Mouse (Mus musculus): Measurements from ENCODE around the gene Aurka. TPM values are rescaled to one million over a fixed set of nuclear protein-coding genes. Genes with fewer than 3 reads are reported as not detected.

Gene Aurka
- polyA plus RNA-seq, 1 experiment from 2014 or later: 129 TPM

GRCm38 (mm10) chr2:172381898-172382297 lies 11.6 kb upstream of the Aurka start:
- no peak overlapping the region for H3K27ac ChIP-seq (replicated peaks)
- ATAC-seq (ENCODE audit: insufficient read depth): no peak
- no peak overlapping the region for H3K4me2 ChIP-seq
- no peak overlapping the region for H3K4me3 ChIP-seq (replicated peaks)
- no peak overlapping the region for H3K9ac ChIP-seq
- H3K9me3 ChIP-seq (replicated peaks): no peaks in the 10 kb centered on the region
- H3K36me3 ChIP-seq (replicated peaks): peaks cover 52% of the 10 kb centered on the region
- WGBS (ENCODE audit: insufficient replicate concordance): 67% methylated on average over 12 of the region's 12 CpGs
- H3K27me3 ChIP-seq: no peaks in the 10 kb centered on the region
- H3K4me1 ChIP-seq (replicated peaks): no peaks in the 10 kb centered on the region

GRCm38 (mm10) chr2:172381341-172381740 lies 11.0 kb upstream of the Aurka start:
- H3K4me1 ChIP-seq (replicated peaks): no peaks in the 10 kb centered on the region
- ATAC-seq (ENCODE audit: insufficient read depth): no peak
- H3K4me2 ChIP-seq: no peak overlapping the region
- H3K27ac ChIP-seq (replicated peaks): no peak overlapping the region
- WGBS (ENCODE audit: insufficient replicate concordance): 87% methylated on average over 11 of the region's 11 CpGs
- H3K9ac ChIP-seq: no peak overlapping the region
- H3K4me3 ChIP-seq (replicated peaks): no peak overlapping the region
- H3K36me3 ChIP-seq (replicated peaks): peaks cover 58% of the 10 kb centered on the region
- no peaks in the 10 kb centered on the region for H3K27me3 ChIP-seq
- H3K9me3 ChIP-seq (replicated peaks): no peaks in the 10 kb centered on the region

GRCm38 (mm10) chr2:172380513-172380912 lies 10.2 kb upstream of the Aurka start:
- Histone ChIP-seq H3K4me1 (replicated peaks) (no peaks in the 10 kb centered on the region), H3K9ac (no peak overlapping the region), H3K36me3 (replicated peaks) (peaks cover 66% of the 10 kb centered on the region), H3K9me3 (replicated peaks) (no peaks in the 10 kb centered on the region), H3K4me3 (replicated peaks) (no peak overlapping the region), H3K27ac (replicated peaks) (no peak overlapping the region), H3K4me2 (no peak overlapping the region), H3K27me3 (no peaks in the 10 kb centered on the region)
- ATAC-seq (ENCODE audit: insufficient read depth): no peak
- 95% methylated on average over 17 of the region's 17 CpGs for WGBS (ENCODE audit: insufficient replicate concordance)

GRCm38 (mm10) chr2:172378332-172378731 lies 8.0 kb upstream of the Aurka start:
- no peak overlapping the region for H3K4me2 ChIP-seq
- no peaks in the 10 kb centered on the region for H3K27me3 ChIP-seq
- H3K9me3 ChIP-seq (replicated peaks): no peaks in the 10 kb centered on the region
- no peak overlapping the region for H3K4me3 ChIP-seq (replicated peaks)
- peaks cover 88% of the 10 kb centered on the region for H3K36me3 ChIP-seq (replicated peaks)
- H3K4me1 ChIP-seq (replicated peaks): no peaks in the 10 kb centered on the region; the same call in 1 of the 2 replicates
- ATAC-seq (ENCODE audit: insufficient read depth): no peak
- H3K27ac ChIP-seq (replicated peaks): no peak overlapping the region
- no peak overlapping the region for H3K9ac ChIP-seq
- 70% methylated on average over 7 of the region's 7 CpGs for WGBS (ENCODE audit: insufficient replicate concordance)

- H3K9me3 ChIP-seq (replicated peaks): no peaks in the 10 kb centered on the region
- peaks cover 97% of the 10 kb centered on the region for H3K36me3 ChIP-seq (replicated peaks)
- H3K4me2 ChIP-seq: no peak overlapping the region
- ATAC-seq (ENCODE audit: insufficient read depth): no peak
- H3K27ac ChIP-seq (replicated peaks): no peak overlapping the region
- H3K27me3 ChIP-seq: no peaks in the 10 kb centered on the region
- 66% methylated on average over 5 of the region's 5 CpGs for WGBS (ENCODE audit: insufficient replicate concordance)
- H3K4me1 ChIP-seq (replicated peaks): peaks cover 9% of the 10 kb centered on the region
- no peak overlapping the region for H3K9ac ChIP-seq
- no peak overlapping the region for H3K4me3 ChIP-seq (replicated peaks)
These were observed 6.7 kb upstream of the Aurka start for GRCm38 (mm10) chr2:172376999-172377515.

- Histone ChIP-seq H3K36me3 (replicated peaks) (peaks cover 92% of the 10 kb centered on the region), H3K9me3 (replicated peaks) (no peaks in the 10 kb centered on the region), H3K27ac (replicated peaks) (no peak overlapping the region), H3K9ac (no peak overlapping the region), H3K27me3 (no peaks in the 10 kb centered on the region), H3K4me2 (no peak overlapping the region), H3K4me3 (replicated peaks) (no peak overlapping the region), H3K4me1 (replicated peaks) (peaks cover 14% of the 10 kb centered on the region)
- no peak for ATAC-seq (ENCODE audit: insufficient read depth)
- 82% methylated on average over 4 of the region's 4 CpGs for WGBS (ENCODE audit: insufficient replicate concordance)
These were observed 6.2 kb upstream of the Aurka start for GRCm38 (mm10) chr2:172376551-172376950.

- Histone ChIP-seq H3K27me3 (no peaks in the 10 kb centered on the region), H3K36me3 (replicated peaks) (peaks cover 68% of the 10 kb centered on the region), H3K9ac (peak overlapping the region; percentile 81), H3K4me3 (replicated peaks) (peak overlapping the region; percentile 74), H3K9me3 (replicated peaks) (no peaks in the 10 kb centered on the region), H3K4me2 (peak overlapping the region; percentile 72), H3K4me1 (replicated peaks) (peaks cover 46% of the 10 kb centered on the region), H3K27ac (replicated peaks) (peak overlapping the region; percentile 82)
- WGBS (ENCODE audit: insufficient replicate concordance): under 1% methylated on average over 11 of the region's 11 CpGs
- ATAC-seq (ENCODE audit: insufficient read depth): no peak
These were observed 923 bp upstream of the Aurka start for GRCm38 (mm10) chr2:172371258-172371657.

GRCm38 (mm10) chr2:172363176-172363575 lies 7.2 kb downstream of the Aurka start:
- no peaks in the 10 kb centered on the region for H3K9me3 ChIP-seq (replicated peaks)
- ATAC-seq (ENCODE audit: insufficient read depth): no peak
- H3K4me3 ChIP-seq (replicated peaks): no peak overlapping the region; the same call in 1 of the 2 replicates
- H3K4me1 ChIP-seq (replicated peaks): peaks cover 48% of the 10 kb centered on the region
- no peak overlapping the region for H3K4me2 ChIP-seq
- H3K27me3 ChIP-seq: no peaks in the 10 kb centered on the region
- WGBS (ENCODE audit: insufficient replicate concordance): 90% methylated on average over 7 of the region's 7 CpGs
- H3K27ac ChIP-seq (replicated peaks): no peak overlapping the region
- no peak overlapping the region for H3K9ac ChIP-seq
- peaks cover 100% of the 10 kb centered on the region for H3K36me3 ChIP-seq (replicated peaks)

GRCm38 (mm10) chr2:172355833-172356232 lies 14.5 kb downstream of the Aurka start:
- ATAC-seq (ENCODE audit: insufficient read depth): peak; percentile 16; the same call in 1 of the 2 replicates
- no peaks in the 10 kb centered on the region for H3K9me3 ChIP-seq (replicated peaks)
- WGBS (ENCODE audit: insufficient replicate concordance): 87% methylated on average over 5 of the region's 5 CpGs
- H3K27ac ChIP-seq (replicated peaks): peak overlapping the region; percentile 12; the same call in 1 of the 2 replicates
- H3K27me3 ChIP-seq: no peaks in the 10 kb centered on the region
- H3K4me2 ChIP-seq: no peak overlapping the region
- H3K4me1 ChIP-seq (replicated peaks): peaks cover 25% of the 10 kb centered on the region
- H3K9ac ChIP-seq: no peak overlapping the region
- peaks cover 99% of the 10 kb centered on the region for H3K36me3 ChIP-seq (replicated peaks)
- no peak overlapping the region for H3K4me3 ChIP-seq (replicated peaks)

GRCm38 (mm10) chr2:172354761-172355160 lies 15.6 kb downstream of the Aurka start:
- Histone ChIP-seq H3K4me2 (no peak overlapping the region), H3K4me3 (replicated peaks) (no peak overlapping the region), H3K9me3 (replicated peaks) (no peaks in the 10 kb centered on the region), H3K4me1 (replicated peaks) (peaks cover 35% of the 10 kb centered on the region), H3K9ac (no peak overlapping the region), H3K27ac (replicated peaks) (0 out of 2 replicates have a peak overlapping the region, but pooled peaks have one; percentile 33), H3K36me3 (replicated peaks) (peaks cover 99% of the 10 kb centered on the region), H3K27me3 (no peaks in the 10 kb centered on the region)
- no peak for ATAC-seq (ENCODE audit: insufficient read depth)
- 90% methylated on average over 9 of the region's 9 CpGs for WGBS (ENCODE audit: insufficient replicate concordance)

- ATAC-seq (ENCODE audit: insufficient read depth): no peak
- H3K4me1 ChIP-seq (replicated peaks): peaks cover 51% of the 10 kb centered on the region
- no peak overlapping the region for H3K4me3 ChIP-seq (replicated peaks)
- no peaks in the 10 kb centered on the region for H3K27me3 ChIP-seq
- WGBS (ENCODE audit: insufficient replicate concordance): 87% methylated on average over 9 of the region's 9 CpGs
- H3K9ac ChIP-seq: no peak overlapping the region
- H3K36me3 ChIP-seq (replicated peaks): peaks cover 97% of the 10 kb centered on the region
- no peaks in the 10 kb centered on the region for H3K9me3 ChIP-seq (replicated peaks)
- no peak overlapping the region; the same call in 1 of the 2 replicates for H3K27ac ChIP-seq (replicated peaks)
- no peak overlapping the region for H3K4me2 ChIP-seq
These were observed 17.1 kb downstream of the Aurka start for GRCm38 (mm10) chr2:172353218-172353617.

- 61% methylated on average over 8 of the region's 8 CpGs for WGBS (ENCODE audit: insufficient replicate concordance)
- peaks cover 73% of the 10 kb centered on the region for H3K36me3 ChIP-seq (replicated peaks)
- no peak for ATAC-seq (ENCODE audit: insufficient read depth)
- no peaks in the 10 kb centered on the region for H3K9me3 ChIP-seq (replicated peaks)
- peak overlapping the region; percentile 71 for H3K4me2 ChIP-seq
- peak overlapping the region; percentile 25 for H3K9ac ChIP-seq
- peak overlapping the region; percentile 92 for H3K27ac ChIP-seq (replicated peaks)
- peaks cover 63% of the 10 kb centered on the region for H3K4me1 ChIP-seq (replicated peaks)
- peak overlapping the region; percentile 98 for H3K4me3 ChIP-seq (replicated peaks)
- no peaks in the 10 kb centered on the region for H3K27me3 ChIP-seq
These were observed 19.6 kb downstream of the Aurka start for GRCm38 (mm10) chr2:172350773-172351172.

Data from liver, embryonic 15.5 days (tissue).